Mouse (Mus musculus) embryo, embryonic 11 days (tissue): ENCODE measurements around the gene Canx.
"Not testable (repeated sequence)": the region's sequence is repeated elsewhere in the genome, so short reads cannot be mapped to it uniquely, and the experiment has no call there.

Source experiments
- DNase-seq: peaks from one replicate; pipeline ENCODE4 v3.0.0-alpha.2; 2015

Canx gene

DNA sequence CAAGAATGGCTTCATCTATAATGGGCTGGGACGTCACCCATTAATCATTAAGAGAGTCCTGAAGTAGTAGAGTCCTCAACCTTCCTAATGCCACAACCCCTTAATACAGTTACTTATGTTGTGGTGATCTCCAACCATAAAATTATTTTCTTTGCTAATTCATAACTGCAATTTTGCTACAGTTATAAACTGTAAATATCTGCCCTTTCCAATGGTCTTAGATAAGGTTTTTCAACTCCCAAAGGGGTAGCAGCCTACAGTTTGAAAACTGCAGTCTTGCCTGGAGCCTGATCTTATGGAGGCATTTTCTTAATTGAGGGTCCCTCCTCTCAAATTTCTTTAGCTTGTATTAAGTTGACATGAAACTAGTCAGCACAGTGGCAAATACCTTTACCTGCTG lies 3.9 kb upstream of the Canx start:
- no peak for DNase-seq

GRCm38 (mm10) chr11:50328075-50328625 lies 2.7 kb upstream of the Canx start:
- no peak for DNase-seq

DNA sequence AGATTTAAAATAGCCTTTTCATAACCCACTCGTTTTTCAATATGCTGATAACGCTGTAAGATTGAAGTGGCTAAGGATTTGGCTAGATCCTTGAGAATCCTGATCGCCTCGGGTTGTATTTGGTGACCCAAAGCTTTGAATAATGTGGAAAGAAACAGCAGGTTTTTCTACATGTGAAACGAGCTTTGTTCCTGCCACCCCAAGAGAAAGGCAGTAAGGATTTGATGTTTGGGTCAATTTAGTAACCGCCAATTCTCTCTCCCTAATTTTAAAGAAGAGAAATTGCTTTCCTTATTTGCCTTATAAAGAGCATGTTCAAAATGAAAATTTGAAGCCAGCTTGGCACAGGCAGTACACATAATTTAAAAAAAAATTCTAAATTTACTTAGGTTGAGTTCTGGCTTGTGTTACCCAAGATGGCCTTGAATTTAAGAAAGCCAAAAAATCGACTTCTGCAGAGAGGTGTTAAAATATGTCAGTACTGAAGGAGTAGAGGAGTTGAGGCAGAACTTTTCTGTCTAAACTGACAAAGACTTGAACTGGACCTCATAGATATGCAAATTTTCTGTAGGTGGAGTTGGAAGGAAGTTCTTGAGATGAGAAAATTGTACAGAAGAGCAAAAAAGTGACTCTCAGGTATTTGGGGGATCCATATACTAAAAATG lies 961 bp upstream of the Canx start:
- peak; percentile 13 for DNase-seq

DNA sequence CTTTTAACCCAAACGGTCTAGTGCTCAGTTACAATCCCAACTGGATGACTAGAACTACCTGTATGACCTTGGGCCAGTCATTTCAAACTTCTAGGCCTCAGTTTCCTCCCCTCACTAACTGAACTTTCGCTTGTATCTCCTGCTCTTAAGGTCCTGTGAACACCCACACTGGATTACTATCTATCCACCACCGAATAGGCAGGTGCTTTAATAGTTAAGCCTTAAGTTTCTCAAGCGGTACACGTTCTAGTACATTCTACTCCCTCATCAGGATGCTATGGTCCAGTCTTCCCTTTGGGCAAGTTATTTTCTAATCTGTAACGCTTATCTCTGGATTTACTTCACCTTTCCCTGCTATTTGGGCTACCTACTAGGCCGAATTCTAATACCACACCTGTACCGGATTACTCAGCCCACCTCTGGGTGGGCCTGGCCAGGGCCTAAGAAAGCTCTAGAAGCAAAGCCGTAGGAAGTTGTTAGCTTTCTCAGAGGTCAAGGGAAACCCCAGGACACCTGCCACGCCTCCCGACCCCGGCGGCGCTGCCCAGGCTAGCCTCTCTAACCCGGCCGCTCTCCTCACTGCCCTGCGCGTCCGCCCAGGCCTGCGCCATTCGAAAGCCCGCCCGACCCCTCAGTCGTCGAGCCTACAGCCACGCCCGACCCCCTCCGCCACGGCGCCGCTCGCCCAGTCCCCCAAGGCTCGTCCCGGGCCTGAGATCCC lies 562 bp downstream of the Canx start:
- no peak for DNase-seq

DNA sequence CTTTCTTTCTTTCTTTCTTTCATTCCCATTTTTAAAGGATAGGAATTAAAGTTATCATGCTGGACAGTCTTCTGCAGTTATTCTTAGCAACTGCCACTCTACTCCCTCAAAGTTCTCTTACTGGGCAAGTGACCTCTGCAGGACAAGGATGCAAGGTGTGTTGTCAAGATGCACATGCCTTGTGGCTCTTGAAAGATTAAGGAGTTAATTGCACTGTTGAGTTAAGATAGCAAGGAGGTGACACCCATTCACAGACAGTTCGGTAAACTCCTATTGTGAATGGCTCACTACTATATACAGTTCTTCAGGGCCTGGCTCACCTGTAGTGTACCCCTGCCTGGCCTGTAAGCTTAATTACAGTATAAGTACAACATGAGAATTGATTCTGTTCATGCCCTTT lies 1.6 kb downstream of the Canx start:
- no peak for DNase-seq

GRCm38 (mm10) chr11:50322345-50322744 lies 3.1 kb downstream of the Canx start:
- no peak for DNase-seq

- DNase-seq, result no peak
These were observed 4.2 kb downstream of the Canx start for GRCm38 (mm10) chr11:50321239-50321638.

DNA sequence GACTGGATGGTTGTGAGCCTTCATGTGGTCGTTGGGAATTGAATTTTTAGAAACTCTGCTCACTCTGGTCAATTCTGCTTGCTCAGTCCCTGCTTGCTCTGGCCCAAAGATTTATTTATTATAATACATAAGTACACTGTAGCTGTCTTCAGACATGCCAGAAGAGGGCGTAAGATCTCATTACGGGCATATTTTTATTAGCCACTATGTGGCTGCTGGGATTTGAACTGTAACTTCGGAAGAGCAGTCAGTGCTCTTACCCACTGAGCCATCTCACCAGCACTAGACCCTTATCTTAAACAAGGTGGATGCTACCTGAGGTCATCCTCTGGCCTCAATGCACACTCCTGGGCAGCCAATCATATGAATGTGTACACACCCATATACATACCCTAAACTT lies 6.1 kb downstream of the Canx start:
- not testable (repeated sequence) for DNase-seq

DNA sequence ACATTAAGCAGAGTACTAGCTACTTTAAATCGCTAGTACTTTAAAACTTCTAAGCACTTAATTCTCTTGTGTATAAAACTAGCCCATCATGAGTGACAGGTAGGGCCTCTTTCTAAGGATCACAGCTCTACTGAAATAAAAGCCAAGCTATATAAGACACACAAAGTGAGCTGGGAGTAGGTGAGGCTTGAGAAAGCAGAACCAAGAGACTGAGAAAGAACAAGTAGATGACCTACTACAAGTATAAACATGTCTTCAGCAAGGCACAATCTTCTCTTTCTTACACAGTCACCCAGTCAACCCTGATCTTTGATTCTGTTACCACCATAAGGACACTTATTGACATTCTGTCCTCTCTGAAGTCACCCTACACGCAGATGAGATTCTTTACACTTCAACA lies 12.7 kb downstream of the Canx start:
- no peak for DNase-seq

DNA sequence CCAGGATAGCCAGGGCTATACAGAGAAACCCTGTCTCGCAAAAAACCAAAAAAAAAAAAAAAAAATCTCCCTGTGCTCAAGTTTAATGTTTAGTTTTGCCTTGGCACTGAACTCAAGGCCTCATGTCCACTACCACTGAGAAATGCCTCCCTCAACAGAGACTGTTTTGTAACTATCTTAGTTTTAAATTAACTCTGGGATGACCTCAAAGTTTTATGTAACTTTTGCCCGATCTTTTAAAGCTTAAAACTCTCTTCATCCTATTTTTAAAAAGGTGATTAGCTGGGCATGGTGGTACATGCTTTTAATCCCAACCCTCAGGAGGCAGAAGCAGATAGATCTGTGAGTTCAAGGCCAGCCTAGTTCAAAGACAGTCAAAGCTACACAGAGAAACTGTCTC lies 22.1 kb downstream of the Canx start:
- no peak for DNase-seq

- peak; percentile 99 for DNase-seq
These were observed 33.1 kb downstream of the Canx start, which contains the start of gene Maml1 for GRCm38 (mm10) chr11:50292190-50292855. Gene Maml1 (minus strand): TSS chr11:50292311.

GRCm38 (mm10) chr11:50291321-50292165 lies 33.9 kb downstream of the Canx start:
- DNase-seq, result peak; percentile 77

DNA sequence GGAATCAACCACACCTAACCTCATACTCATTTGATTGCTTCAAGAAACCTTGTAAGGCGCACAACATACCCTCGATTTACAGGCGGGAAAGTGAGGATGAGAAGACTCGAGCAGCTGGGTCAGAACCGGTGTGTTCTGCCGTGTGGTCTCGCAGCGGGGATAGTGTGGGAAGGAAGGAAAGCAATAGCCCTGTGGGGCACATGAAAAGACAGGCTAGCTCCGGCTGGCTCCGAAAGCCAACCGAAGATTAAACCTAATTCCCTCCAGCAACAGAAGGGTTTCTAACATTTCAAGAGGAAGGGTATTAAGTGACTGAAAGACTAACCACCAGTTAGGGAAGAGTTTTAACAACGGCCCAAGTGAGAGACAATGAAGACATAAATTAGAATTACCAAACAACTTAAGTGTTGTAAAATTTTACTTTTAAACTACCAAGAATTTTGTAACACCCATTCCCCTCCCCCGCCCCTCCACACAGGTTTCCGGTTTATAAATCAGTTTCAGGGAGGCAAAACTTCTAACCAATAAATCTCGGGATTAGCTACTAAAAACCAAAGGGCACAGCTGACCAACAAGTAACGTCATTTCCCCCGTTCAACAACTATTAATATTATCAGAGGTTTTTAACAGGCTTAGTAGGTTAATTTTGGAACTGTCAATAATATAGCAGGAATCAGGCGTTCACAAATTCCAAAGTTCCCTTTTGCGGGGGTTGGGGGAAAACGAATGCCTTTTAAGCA lies 34.8 kb downstream of the Canx start:
- peak; percentile 49 for DNase-seq

- no peak for DNase-seq
These were observed 39.0 kb downstream of the Canx start for GRCm38 (mm10) chr11:50286428-50286827.

DNA sequence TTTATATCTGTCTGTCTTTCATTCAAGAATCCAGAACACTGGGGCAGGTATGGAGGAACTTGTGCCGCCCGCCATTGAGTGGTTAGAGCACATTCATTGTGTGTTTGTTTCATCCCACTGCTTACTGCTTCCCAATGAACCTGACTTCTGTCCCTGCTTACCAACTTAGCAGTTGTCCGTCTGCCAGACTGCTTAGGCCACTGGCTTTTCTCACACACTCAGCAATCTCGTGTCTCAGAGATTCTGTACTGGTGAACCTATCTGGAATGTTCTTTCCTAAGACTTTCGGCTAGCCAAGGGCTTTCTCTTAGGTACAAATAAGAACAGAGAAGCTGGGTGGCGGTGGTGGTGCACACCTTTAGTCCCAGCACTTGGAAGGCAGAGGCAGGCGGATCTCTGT lies 39.8 kb downstream of the Canx start:
- DNase-seq, result no peak

- DNase-seq, result no peak
These were observed 40.2 kb downstream of the Canx start for GRCm38 (mm10) chr11:50285263-50285662.

DNA sequence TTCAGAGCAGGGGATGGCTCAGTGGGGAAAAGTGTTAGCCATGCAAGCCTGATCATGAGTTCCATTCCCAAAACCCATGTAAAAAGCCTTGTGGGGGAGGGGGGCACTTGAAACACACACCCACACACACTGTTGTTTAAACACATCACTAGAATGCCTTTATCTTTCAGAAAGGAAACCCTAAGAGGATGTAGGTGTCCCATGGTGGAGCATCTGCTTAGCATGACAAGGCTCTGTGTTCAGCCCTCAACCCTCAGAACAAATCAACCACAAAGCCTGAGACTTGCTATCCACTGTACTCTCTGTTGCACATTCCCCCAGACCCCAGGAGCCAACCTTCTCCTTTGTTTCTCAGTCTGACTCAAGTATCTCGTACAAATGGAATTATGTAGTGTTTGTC lies 45.4 kb downstream of the Canx start:
- no peak for DNase-seq

DNA sequence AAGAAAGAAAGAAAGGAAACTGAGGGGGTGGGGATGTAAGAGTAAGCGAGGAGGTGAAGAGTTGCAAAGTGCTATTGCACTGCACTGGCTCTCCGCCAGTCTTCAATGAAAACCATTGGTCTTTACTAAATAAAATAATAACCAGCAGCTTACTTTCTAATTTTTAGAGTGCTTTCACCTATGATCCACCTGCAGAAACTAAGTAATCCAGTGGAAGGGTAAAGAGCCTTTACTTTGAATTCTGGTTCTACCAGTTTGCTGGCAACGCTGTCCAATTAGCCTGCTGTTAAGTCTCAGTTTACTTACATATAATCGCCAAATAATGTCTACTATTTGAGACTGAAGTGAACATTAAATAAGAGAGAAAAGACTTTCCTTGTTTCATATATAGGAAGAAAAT lies 46.5 kb downstream of the Canx start:
- DNase-seq, result no peak

- no peak for DNase-seq
These were observed 47.8 kb downstream of the Canx start for GRCm38 (mm10) chr11:50277706-50278105.

- DNase-seq, result no peak
These were observed 48.4 kb downstream of the Canx start for GRCm38 (mm10) chr11:50277025-50277424.

- no peak for DNase-seq
These were observed 49.8 kb downstream of the Canx start for GRCm38 (mm10) chr11:50275568-50276151.

GRCm38 (mm10) chr11:50275077-50275476 lies 50.4 kb downstream of the Canx start:
- DNase-seq, result no peak
